Mouse (Mus musculus): ENCODE measurements around the gene Plxna2.

Gene Plxna2

DNA sequence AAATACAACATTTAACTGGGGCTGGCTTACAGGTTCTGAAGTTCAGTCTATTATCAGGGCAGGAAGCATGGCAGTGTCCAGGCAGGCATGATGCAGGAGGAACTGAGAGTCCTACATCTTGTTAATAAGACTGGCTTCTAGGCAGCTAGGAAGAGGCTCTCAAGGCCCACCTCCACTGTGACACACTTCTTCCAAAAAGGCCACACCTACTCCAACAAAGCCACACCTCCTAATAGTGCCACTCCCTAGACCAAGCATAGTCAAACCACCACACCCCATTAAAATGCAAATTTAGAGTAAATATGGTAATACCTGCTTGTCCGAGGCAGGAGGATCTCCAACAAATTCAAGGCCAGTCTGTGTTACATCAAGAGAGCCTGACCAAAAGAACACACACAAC, 156.7 kb downstream of the Plxna2 start:
- no peak for DNase-seq

GRCm38 (mm10) chr1:194775656-194776374, 157.8 kb downstream of the Plxna2 start:
- no peak for DNase-seq

GRCm38 (mm10) chr1:194776510-194777244, 158.7 kb downstream of the Plxna2 start:
- no peak for DNase-seq

DNA sequence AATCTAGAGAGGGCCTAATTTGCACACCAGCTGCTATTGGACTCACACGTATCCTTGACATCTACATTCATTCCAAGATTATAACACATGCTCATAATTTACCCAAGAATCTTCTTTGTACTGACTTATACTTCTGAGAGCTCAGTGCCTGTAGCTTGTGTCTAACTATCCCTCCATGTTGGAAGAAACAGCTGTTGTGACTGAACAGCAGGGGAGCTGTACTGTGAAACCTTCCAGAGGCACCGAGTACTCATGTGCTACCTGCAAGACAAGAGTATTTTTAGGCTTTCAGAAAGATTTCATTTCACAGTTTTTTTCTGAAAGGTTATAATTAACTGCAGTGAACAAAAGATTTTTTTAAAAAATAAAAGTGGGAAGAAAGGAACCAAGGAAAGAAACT, 159.6 kb downstream of the Plxna2 start:
- no peak for DNase-seq

DNA sequence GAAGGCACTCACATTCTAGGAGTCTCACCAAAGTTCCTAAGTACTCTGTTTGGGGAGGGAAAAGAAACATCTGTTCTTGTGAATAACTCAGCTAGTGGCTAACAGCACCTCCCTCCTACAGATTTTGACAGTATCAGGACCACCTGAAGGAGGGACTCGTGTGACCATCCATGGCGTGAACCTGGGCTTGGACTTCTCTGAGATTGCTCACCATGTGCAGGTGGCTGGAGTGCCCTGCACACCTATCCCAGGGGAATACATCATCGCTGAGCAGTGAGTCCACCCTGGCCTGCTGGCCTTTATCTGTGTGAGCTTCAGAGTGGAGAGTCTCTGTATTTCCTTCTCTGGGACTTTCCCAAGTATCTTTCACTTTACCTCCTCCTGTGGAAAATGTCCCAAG, 162.4 kb downstream of the Plxna2 start:
- no peak for DNase-seq

DNA sequence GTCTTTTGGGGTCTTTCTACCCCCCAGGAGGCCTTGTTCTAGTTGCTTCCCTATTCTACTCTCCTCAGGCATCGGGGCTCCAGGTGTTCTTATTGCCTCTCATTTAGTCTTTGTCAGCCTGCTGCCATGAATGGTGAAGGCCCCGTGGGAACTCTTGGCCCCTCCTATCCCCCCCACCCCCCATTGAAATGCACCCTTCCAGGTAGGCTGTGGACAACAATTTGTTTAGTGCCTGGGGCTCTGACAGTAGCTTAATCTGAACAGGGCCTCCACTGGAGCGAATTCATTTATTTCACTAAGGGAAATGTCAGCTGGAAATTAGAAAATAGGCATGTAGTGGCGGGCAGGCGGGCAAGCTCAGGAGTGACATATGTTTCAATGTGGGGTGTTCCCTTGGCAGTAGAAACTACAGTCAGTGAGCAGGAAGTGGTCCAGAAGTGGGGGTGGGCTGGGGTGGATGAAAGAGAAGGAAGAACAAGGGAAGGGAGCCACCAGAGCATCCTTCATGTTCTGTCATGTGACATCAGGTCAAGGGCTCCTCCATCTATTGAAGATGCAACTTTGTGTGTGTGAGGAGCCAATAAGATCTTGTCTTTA, 162.9 kb downstream of the Plxna2 start:
- DNase-seq, result no peak

- DNase-seq, result no peak
Observed at GRCm38 (mm10) chr1:194781556-194781955, 163.5 kb downstream of the Plxna2 start.

DNA sequence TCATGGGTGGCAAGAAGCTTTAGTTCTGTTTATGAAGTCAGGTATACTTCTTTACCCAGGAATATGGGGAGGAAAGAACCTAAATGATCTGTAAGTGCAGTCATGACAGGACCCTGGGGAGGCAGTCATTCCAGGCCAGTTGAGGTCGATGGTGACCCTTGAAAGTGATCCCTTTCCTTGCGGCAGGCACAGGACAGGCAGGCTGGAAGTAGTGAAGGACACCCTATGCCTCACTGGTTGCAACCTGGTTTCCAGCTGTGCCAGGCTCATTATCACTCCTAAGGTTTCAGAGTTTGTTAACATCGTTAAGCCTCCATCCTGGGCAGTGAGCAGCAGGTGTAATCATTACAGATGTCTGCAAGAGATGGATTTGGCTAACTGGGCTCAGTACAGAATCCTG, 164.3 kb downstream of the Plxna2 start:
- DNase-seq, result no peak

DNA sequence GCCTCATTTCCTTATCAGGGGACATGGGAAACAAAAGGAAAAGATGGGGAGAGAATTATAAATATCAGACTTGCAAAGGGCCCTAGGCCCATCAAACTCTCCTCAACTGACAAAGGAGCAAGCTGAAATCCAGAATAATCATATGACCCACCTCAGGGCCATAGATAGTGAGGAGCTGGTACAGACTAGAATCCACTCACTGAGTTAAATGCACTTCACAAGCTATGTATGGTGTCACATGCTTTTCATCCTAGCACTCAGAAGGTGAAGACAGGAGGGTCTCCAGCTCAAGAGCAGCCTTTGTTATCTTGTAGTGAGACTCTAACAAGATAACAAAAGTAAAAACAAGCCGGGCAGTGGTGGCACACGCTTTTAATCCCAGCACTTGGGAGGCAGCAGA, 169.6 kb downstream of the Plxna2 start:
- DNase-seq, result no peak

GRCm38 (mm10) chr1:194793226-194793924, 175.4 kb downstream of the Plxna2 start:
- DNase-seq, result no peak

GRCm38 (mm10) chr1:194795316-194795715, 177.3 kb downstream of the Plxna2 start:
- no peak for DNase-seq

- no peak for DNase-seq
Observed at GRCm38 (mm10) chr1:194797843-194798242, 179.8 kb downstream of the Plxna2 start.

DNA sequence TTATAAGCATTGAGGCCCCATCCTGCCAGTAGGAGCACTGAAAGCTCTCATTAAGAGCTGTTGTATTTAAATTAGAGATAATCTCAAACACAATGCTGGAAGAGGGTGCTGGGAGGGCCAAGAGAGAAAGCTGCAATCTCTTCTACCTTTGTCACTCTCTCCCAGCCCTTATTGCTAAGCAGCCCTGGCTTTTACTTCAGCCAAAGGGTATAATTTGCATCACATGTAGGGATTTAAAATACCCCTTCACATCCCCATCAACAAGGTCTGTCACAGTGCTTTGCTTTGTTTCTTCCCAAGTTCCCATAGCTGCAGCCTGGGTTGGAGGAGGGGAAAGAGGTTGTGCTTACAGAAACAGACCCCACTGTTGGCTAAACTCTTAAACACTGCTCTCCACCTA, 180.5 kb downstream of the Plxna2 start:
- no peak for DNase-seq

GRCm38 (mm10) chr1:194808261-194808660, 190.2 kb downstream of the Plxna2 start:
- no peak for DNase-seq

GRCm38 (mm10) chr1:194808681-194809080, 190.7 kb downstream of the Plxna2 start:
- DNase-seq, result no peak

GRCm38 (mm10) chr1:194809600-194809999, 191.6 kb downstream of the Plxna2 start:
- DNase-seq, result no peak

DNA sequence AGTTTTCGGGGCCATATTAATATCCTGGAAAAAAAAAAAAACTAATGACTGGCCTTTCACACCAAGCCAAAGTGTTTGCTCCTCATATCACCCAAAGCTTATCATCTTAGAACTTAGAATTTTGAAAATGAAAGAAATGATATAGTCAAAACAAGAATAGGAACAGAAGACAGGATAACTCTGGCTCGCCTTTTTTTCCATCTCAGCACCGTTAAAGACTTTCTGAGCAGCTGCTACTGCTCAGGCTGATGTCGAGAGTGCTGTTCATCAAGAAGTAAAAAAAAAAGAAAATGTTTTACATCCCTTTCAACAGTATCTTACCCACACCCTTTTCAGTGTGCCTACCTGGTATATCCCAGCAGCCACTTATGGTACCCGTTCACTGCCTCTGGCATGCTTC, 196.2 kb downstream of the Plxna2 start:
- DNase-seq, result no peak

DNA sequence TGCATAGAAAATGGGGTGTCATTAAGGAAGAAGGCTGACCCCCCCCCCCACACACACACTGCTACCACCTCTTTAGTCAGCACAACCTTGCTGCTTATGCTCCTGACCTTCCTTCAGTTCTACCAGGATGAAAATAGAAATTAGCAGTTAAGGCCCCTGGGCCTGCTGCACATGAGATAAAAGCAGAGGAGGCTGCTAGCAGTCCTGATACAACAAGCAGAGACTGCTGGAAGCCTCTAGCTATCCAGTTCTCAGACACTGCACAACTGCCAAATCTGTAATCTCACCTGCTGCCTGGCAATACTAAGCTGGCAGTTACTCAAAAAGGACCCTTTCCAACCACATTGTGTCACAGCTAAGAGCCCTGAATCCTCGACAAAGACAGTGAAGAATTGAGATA, 197.5 kb downstream of the Plxna2 start:
- no peak for DNase-seq

DNA sequence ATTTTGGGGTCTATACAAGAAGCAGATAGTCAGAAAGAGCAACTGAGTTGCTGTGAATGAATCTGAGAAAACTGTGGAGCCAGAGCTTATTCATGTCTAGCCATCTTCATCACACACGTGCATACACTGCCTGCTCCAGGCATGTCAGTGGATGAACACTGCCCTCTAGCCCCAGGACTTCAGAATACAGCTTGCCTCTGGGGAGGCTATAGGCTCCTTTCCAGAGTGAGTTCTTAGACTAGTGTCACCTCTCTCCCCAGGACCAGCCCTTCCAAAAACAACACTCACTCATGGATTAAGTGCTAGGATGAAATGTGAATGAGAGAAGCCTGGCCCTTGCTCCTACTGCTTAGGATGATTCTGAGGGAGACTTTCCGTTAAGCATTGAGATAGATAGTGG, 198.9 kb downstream of the Plxna2 start:
- DNase-seq, result peak; percentile 58

- no peak for DNase-seq
Observed at GRCm38 (mm10) chr1:194820953-194821352, 202.9 kb downstream of the Plxna2 start.

- no peak for DNase-seq
Observed at GRCm38 (mm10) chr1:194821721-194822120, 203.7 kb downstream of the Plxna2 start.

DNA sequence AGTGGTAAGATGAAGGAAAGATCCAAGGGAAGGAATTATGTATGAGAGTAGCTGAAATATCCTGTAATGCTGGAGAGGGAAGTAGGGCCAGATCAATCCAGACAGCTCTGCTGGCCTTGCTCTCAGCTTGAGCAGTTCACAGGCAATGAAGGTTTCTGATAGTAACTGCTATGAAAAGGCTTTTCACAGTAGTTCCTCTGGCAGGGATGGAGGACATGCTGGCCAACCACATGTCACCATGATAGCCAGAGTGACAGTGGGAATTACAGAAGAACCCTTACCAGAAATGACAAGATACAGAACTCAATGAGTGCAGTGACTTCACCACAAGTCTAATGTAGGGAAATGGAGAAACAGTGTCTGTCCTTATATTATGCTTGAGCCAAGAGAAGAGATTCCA, 210.3 kb downstream of the Plxna2 start:
- DNase-seq, result no peak

- no peak for DNase-seq
Observed at GRCm38 (mm10) chr1:194835238-194835637, 217.2 kb downstream of the Plxna2 start.

- no peak for DNase-seq
Observed at GRCm38 (mm10) chr1:194836182-194836581, 218.2 kb downstream of the Plxna2 start.
